Mouse (Mus musculus) bone marrow, adult 2 months (tissue): ENCODE measurements around the gene Cutc.

Experiments
- CTCF ChIP-seq: fragments of 200-500 bp; IDR thresholded peaks from 2 replicates; pipeline ENCODE4 v1.5.1; 2011; ENCODE audit warnings: low read length, control low read depth; ENCODE audit not compliant: control insufficient read depth, insufficient read depth
- POLR2A ChIP-seq: fragments of 200-500 bp; IDR thresholded peaks from 2 replicates; pipeline ENCODE4 v1.6.1; 2011; ENCODE audit warnings: low read depth, mild to moderate bottlenecking, control low read depth, low read length, borderline replicate concordance; ENCODE audit not compliant: control insufficient read depth

- no peak for TF ChIP-seq CTCF
- no peak for TF ChIP-seq POLR2A
Observed at GRCm38 (mm10) chr19:43720061-43720460, 32.7 kb upstream of the Cutc start.
